Mouse (Mus musculus): ENCODE results near the gene Mapk8ip3. TPM values are rescaled to one million over a fixed set of nuclear protein-coding genes. Genes with fewer than 3 reads are reported as not detected.

Mapk8ip3 gene
- total and polyA plus RNA-seq, 2 experiments from 2014 or later: 62.0 to 177 TPM

- Histone ChIP-seq H3K9me3 (ENCODE audit: low read length) (no peaks in the 10 kb centered on the region), H3K27me3 (ENCODE audit: insufficient read depth, low read length) (no peaks in the 10 kb centered on the region), H3K4me3 (ENCODE audit: low read length) (no peak overlapping the region), H3K9ac (replicated peaks; ENCODE audit: low read length) (no peak overlapping the region), H3K36me3 (ENCODE audit: insufficient read depth, low read length) (peaks cover 100% of the 10 kb centered on the region), H3K4me1 (ENCODE audit: insufficient read depth, low read length) (no peaks in the 10 kb centered on the region), H3K4me2 (ENCODE audit: low read depth, low read length) (no peak overlapping the region), H3K27ac (no peak overlapping the region)
- WGBS: 93% methylated on average over 9 of the region's 9 CpGs
- no peak for TF ChIP-seq CTCF (IDR thresholded peaks at IDR 0.05; ENCODE audit: low read depth)
- DNase-seq (ENCODE audit: low spot score) (no peak), ATAC-seq (no peak)
These were observed 33.0 kb downstream of the Mapk8ip3 start for GRCm38 (mm10) chr17:24903767-24904166.

- H3K27me3 ChIP-seq (ENCODE audit: insufficient read depth, low read length): no peaks in the 10 kb centered on the region
- H3K36me3 ChIP-seq (ENCODE audit: insufficient read depth, low read length): peaks cover 100% of the 10 kb centered on the region
- peak; percentile 53 for TF ChIP-seq CTCF (IDR thresholded peaks at IDR 0.05; ENCODE audit: low read depth)
- H3K4me1 ChIP-seq (ENCODE audit: insufficient read depth, low read length): no peaks in the 10 kb centered on the region
- H3K4me3 ChIP-seq (ENCODE audit: low read length): no peak overlapping the region
- no peak for ATAC-seq
- H3K9ac ChIP-seq (replicated peaks; ENCODE audit: low read length): no peak overlapping the region
- WGBS: 70% methylated on average over 9 of the region's 9 CpGs
- no peak overlapping the region for H3K27ac ChIP-seq
- peak; percentile 32 for DNase-seq (ENCODE audit: low spot score)
- H3K4me2 ChIP-seq (ENCODE audit: low read depth, low read length): no peak overlapping the region
- H3K9me3 ChIP-seq (ENCODE audit: low read length): no peaks in the 10 kb centered on the region
These were observed 33.9 kb downstream of the Mapk8ip3 start for GRCm38 (mm10) chr17:24902671-24903474.

DNA sequence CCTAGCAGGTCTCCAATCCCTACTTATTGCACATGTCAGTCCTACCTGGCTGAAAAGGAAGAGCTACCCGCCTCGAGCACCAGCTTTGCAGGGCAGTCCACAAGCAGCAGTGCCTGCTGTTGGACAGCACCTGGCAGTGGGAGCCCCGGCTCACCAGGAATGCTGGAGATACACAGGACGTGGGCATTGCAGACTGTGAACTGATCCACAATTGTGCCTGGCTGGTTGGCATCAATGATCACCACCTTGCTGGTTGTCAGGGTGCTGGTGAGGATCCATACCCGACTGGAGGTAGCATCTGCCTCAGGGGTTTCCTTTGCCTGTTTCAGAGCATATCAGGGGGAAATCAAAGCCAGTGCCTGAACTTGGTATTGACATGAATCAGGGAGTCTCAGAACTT, 34.7 kb downstream of the Mapk8ip3 start:
- H3K4me1 ChIP-seq (ENCODE audit: insufficient read depth, low read length): peaks cover 5% of the 10 kb centered on the region; the same call in 1 of the 2 replicates
- no peak for ATAC-seq
- no peaks in the 10 kb centered on the region for H3K9me3 ChIP-seq (ENCODE audit: low read length)
- H3K9ac ChIP-seq (replicated peaks; ENCODE audit: low read length): no peak overlapping the region
- no peaks in the 10 kb centered on the region for H3K27me3 ChIP-seq (ENCODE audit: insufficient read depth, low read length)
- WGBS: 95% methylated on average over 5 of the region's 5 CpGs
- no peak overlapping the region for H3K4me2 ChIP-seq (ENCODE audit: low read depth, low read length)
- TF ChIP-seq CTCF (IDR thresholded peaks at IDR 0.05; ENCODE audit: low read depth): no peak
- H3K27ac ChIP-seq: no peak overlapping the region
- DNase-seq (ENCODE audit: low spot score): no peak
- peaks cover 93% of the 10 kb centered on the region for H3K36me3 ChIP-seq (ENCODE audit: insufficient read depth, low read length)
- no peak overlapping the region for H3K4me3 ChIP-seq (ENCODE audit: low read length)

DNA sequence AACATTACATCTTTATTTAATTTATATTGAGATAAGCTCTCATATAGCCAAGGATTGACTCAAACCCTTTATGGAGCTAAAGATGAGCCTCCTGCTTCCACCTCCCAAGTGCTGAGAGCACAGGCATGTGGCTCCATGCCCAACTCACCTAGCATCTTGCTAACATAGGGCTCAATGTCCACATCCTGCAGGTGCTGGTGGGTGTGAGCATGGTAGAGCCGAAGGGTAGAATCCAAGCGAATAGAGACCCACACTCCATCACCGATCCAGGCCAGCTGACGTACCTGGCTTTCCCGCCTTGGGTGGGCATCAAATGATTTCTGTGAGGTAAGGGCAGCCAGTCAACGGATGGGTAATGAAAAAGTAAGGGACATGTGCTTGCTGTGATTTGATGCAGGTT, 36.8 kb downstream of the Mapk8ip3 start:
- no peak for TF ChIP-seq CTCF (IDR thresholded peaks at IDR 0.05; ENCODE audit: low read depth)
- no peaks in the 10 kb centered on the region for H3K9me3 ChIP-seq (ENCODE audit: low read length)
- 97% methylated on average over 6 of the region's 6 CpGs for WGBS

GRCm38 (mm10) chr17:24899153-24899552, 37.6 kb downstream of the Mapk8ip3 start:
- DNase-seq (ENCODE audit: low spot score): no peak

More for the DNA sequence above, 36.8 kb downstream of the Mapk8ip3 start:
- H3K27me3 ChIP-seq (ENCODE audit: insufficient read depth, low read length): no peaks in the 10 kb centered on the region
- H3K36me3 ChIP-seq (ENCODE audit: insufficient read depth, low read length): peaks cover 72% of the 10 kb centered on the region
- ATAC-seq (no peak), DNase-seq (ENCODE audit: low spot score) (no peak)
- H3K4me1 ChIP-seq (ENCODE audit: insufficient read depth, low read length): peaks cover 10% of the 10 kb centered on the region; the same call in 1 of the 2 replicates
- H3K4me2 ChIP-seq (ENCODE audit: low read depth, low read length): no peak overlapping the region
- no peak overlapping the region for H3K9ac ChIP-seq (replicated peaks; ENCODE audit: low read length)
- no peak overlapping the region for H3K4me3 ChIP-seq (ENCODE audit: low read length)
- no peak overlapping the region for H3K27ac ChIP-seq

GRCm38 (mm10) chr17:24898041-24898854, 38.5 kb downstream of the Mapk8ip3 start:
- Histone ChIP-seq H3K36me3 (ENCODE audit: insufficient read depth, low read length) (peaks cover 55% of the 10 kb centered on the region), H3K9ac (replicated peaks; ENCODE audit: low read length) (peak overlapping the region; percentile 17; the same call in 1 of the 2 replicates), H3K4me1 (ENCODE audit: insufficient read depth, low read length) (peaks cover 19% of the 10 kb centered on the region), H3K9me3 (ENCODE audit: low read length) (no peaks in the 10 kb centered on the region), H3K4me2 (ENCODE audit: low read depth, low read length) (no peak overlapping the region), H3K27me3 (ENCODE audit: insufficient read depth, low read length) (no peaks in the 10 kb centered on the region), H3K4me3 (ENCODE audit: low read length) (no peak overlapping the region), H3K27ac (peak overlapping the region; percentile 93; the same call in 1 of the 2 replicates)
- ATAC-seq: no peak
- no peak for TF ChIP-seq CTCF (IDR thresholded peaks at IDR 0.05; ENCODE audit: low read depth)
- no peak for DNase-seq (ENCODE audit: low spot score)
- 88% methylated on average over 4 of the region's 4 CpGs for WGBS

More at GRCm38 (mm10) chr17:24899153-24899552, 37.6 kb downstream of the Mapk8ip3 start:
- H3K27ac ChIP-seq: no peak overlapping the region
- H3K4me2 ChIP-seq (ENCODE audit: low read depth, low read length): no peak overlapping the region
- peaks cover 63% of the 10 kb centered on the region for H3K36me3 ChIP-seq (ENCODE audit: insufficient read depth, low read length)
- no peak for TF ChIP-seq CTCF (IDR thresholded peaks at IDR 0.05; ENCODE audit: low read depth)
- no peak overlapping the region for H3K4me3 ChIP-seq (ENCODE audit: low read length)
- peaks cover 13% of the 10 kb centered on the region for H3K4me1 ChIP-seq (ENCODE audit: insufficient read depth, low read length)
- no peak for ATAC-seq
- no peak overlapping the region for H3K9ac ChIP-seq (replicated peaks; ENCODE audit: low read length)
- no peaks in the 10 kb centered on the region for H3K9me3 ChIP-seq (ENCODE audit: low read length)
- WGBS: 69% methylated on average over 5 of the region's 5 CpGs
- H3K27me3 ChIP-seq (ENCODE audit: insufficient read depth, low read length): no peaks in the 10 kb centered on the region

Measured in hindbrain, postnatal 0 days (tissue).